Mouse (Mus musculus) embryonic facial prominence, embryonic 15.5 days (tissue): Measurements from ENCODE around the gene Nufip1. TPM values are rescaled to one million over a fixed set of nuclear protein-coding genes. Genes with fewer than 3 reads are reported as not detected.

Source experiments
- ATAC-seq: fragments of 200-750 bp; cut with Nextera tagmentation; 2 replicates; pipeline ENCODE4 v1.8.0; 2017; ENCODE audit warnings: low read depth, moderate TSS enrichment; ENCODE audit not compliant: insufficient number of reproducible peaks, low FRiP score, low TSS enrichment
- H3K27ac ChIP-seq: fragments of 300-500 bp; sonication (generic); replicated peaks from 2 replicates; pipeline ENCODE4 v1.5.1; 2015; ENCODE audit warnings: mild to moderate bottlenecking, inconsistent platforms
- H3K27me3 ChIP-seq: fragments of 300-500 bp; sonication (generic); 2 replicates; pipeline ENCODE4 v1.6.1; 2015; ENCODE audit warnings: inconsistent platforms
- H3K36me3 ChIP-seq: fragments of 300-500 bp; sonication (generic); 2 replicates; pipeline ENCODE4 v1.6.1; 2015; ENCODE audit warnings: mild to moderate bottlenecking, inconsistent platforms
- H3K4me1 ChIP-seq: fragments of 300-500 bp; sonication (generic); 2 replicates; pipeline ENCODE4 v1.6.1; 2015; ENCODE audit warnings: inconsistent platforms
- H3K4me2 ChIP-seq: fragments of 300-500 bp; sonication (generic); replicated peaks from 2 replicates; pipeline ENCODE4 v1.6.1; 2015; ENCODE audit warnings: mild to moderate bottlenecking, inconsistent platforms
- H3K4me3 ChIP-seq: fragments of 300-500 bp; sonication (generic); replicated peaks from 2 replicates; pipeline ENCODE4 v1.5.1; 2015; ENCODE audit warnings: mild to moderate bottlenecking, inconsistent platforms
- H3K9ac ChIP-seq: fragments of 300-500 bp; sonication (generic); 2 replicates; pipeline ENCODE4 v1.6.1; 2015; ENCODE audit warnings: inconsistent platforms
- H3K9me3 ChIP-seq: fragments of 300-500 bp; sonication (generic); replicated peaks from 2 replicates; pipeline ENCODE4 v1.6.1; 2016; ENCODE audit warnings: inconsistent platforms
- WGBS: fragments of 180-500 bp; shearing (Covaris S2); methylation state at CpG from one replicate; pipeline ENCODE4 v1.1.7; 2015; 5-methylcytosine and 5-hydroxymethylcytosine counted together
- polyA plus RNA-seq: library from polyadenylated mRNA; unstranded; fragments of >200 nt; fragmentation: Nextera tagmentation; extraction: Ambion mirVana; gene quantifications from 2 replicates; pipeline ENCODE4 v1.2.1, GENCODE M21; 2015

Gene Nufip1
- polyA plus RNA-seq, 1 experiment from 2014 or later = 13.1 TPM

DNA sequence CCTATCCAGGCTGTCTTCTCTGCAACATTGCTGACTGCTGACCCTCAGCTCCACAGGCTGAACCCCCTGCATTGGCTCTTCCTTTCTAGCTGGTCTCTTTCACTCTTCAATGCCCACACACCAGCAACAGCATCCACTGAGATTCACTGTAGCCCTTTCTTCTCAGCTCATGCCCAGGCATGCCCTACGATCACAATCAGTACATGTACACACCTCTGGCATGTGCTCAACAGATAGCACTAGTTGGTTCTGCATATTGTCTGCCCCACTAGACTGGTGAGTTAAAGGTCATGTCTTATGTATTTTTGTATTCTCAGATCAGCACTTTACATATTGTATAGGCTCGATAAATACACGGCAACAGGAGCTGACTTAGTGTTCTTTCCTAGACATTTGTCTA lies 26.5 kb upstream of the Nufip1 start:
- Histone ChIP-seq H3K27ac (no peak overlapping the region), H3K4me3 (no peak overlapping the region), H3K9me3 (no peaks in the 10 kb centered on the region), H3K27me3 (no peaks in the 10 kb centered on the region), H3K9ac (no peak overlapping the region), H3K36me3 (peaks cover 3% of the 10 kb centered on the region; the same call in 1 of the 2 replicates), H3K4me2 (no peak overlapping the region), H3K4me1 (no peaks in the 10 kb centered on the region)
- ATAC-seq = no peak
- WGBS = 66% methylated on average over 3 of the region's 3 CpGs

DNA sequence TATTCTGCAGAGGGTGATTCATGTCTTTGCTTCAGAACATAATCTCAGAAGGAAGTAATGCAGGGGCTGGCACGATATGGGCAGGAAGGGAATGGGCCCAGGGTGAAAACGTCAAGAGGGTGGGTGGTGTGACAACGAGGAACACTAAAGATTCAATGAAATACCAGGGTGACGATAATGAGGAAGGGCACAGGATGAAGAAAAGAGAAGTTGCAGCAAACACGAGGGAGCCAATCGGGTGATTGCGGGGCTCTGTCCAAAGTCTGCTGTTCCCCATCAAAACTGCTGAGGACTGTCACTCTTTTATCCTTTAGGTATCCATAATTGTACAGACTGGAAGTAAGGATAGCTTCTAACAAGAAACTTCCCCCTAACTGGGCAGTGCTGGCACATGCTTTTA lies 13.4 kb upstream of the Nufip1 start:
- H3K9me3 ChIP-seq = no peaks in the 10 kb centered on the region
- no peak overlapping the region for H3K9ac ChIP-seq
- no peak overlapping the region for H3K4me3 ChIP-seq
- 94% methylated on average over 7 of the region's 7 CpGs for WGBS
- no peak overlapping the region for H3K4me2 ChIP-seq
- H3K36me3 ChIP-seq = peaks cover 70% of the 10 kb centered on the region
- H3K27ac ChIP-seq = no peak overlapping the region
- no peak for ATAC-seq
- no peaks in the 10 kb centered on the region for H3K4me1 ChIP-seq
- H3K27me3 ChIP-seq = no peaks in the 10 kb centered on the region

DNA sequence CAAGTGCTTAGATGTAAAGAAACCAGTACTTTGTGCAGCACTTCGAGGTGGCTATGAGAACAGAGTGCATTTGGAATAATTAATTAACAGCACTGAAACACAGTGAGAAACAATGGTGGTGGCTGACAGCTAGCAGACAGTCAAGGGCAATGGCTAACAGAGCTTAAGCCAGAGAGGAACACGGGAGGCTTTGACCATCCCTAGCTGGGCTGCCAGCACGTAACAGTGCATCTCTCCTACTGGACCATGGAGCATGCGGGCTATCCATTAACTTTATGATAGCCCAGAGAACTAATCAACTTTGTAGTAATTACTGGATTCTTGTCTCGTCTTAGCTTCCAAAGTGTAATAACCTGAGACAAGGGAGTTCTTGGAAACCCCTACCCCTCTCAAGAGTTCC lies 12.9 kb upstream of the Nufip1 start:
- H3K27me3 ChIP-seq = no peaks in the 10 kb centered on the region
- no peak for ATAC-seq
- H3K27ac ChIP-seq = no peak overlapping the region
- WGBS = 91% methylated on average over 5 of the region's 5 CpGs
- no peak overlapping the region for H3K4me2 ChIP-seq
- H3K4me1 ChIP-seq = no peaks in the 10 kb centered on the region
- H3K4me3 ChIP-seq = no peak overlapping the region
- H3K9ac ChIP-seq = no peak overlapping the region
- H3K9me3 ChIP-seq = no peaks in the 10 kb centered on the region
- H3K36me3 ChIP-seq = peaks cover 67% of the 10 kb centered on the region

- no peaks in the 10 kb centered on the region for H3K9me3 ChIP-seq
- WGBS = 89% methylated on average over 9 of the region's 9 CpGs
- no peak overlapping the region for H3K4me2 ChIP-seq
- H3K36me3 ChIP-seq = peaks cover 67% of the 10 kb centered on the region
- no peaks in the 10 kb centered on the region for H3K27me3 ChIP-seq
- H3K4me3 ChIP-seq = no peak overlapping the region
- no peak overlapping the region for H3K27ac ChIP-seq
- H3K4me1 ChIP-seq = no peaks in the 10 kb centered on the region
- ATAC-seq = no peak
- no peak overlapping the region for H3K9ac ChIP-seq
These were observed 11.1 kb upstream of the Nufip1 start for GRCm38 (mm10) chr14:76099543-76099942.

DNA sequence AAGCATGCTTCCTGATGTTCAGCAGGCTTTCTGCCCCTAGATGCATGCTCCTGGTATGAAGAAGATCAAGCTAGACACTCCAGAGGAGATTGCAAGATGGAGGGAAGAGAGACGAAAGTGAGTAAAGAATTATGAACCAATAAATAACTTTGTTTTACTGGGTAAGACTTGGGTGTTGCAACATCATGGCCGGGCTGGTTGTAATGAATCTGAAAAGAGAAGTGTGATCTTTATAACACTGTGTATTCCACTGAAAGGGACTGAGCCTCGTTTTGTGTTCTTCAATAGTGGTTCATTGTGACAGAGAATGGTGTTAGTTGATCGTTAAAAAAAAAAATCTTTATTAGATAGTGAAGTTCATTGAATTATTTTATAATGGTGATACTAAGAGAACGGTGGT lies 5.1 kb downstream of the Nufip1 start:
- H3K9me3 ChIP-seq = no peaks in the 10 kb centered on the region
- no peak overlapping the region for H3K4me3 ChIP-seq
- peaks cover 53% of the 10 kb centered on the region for H3K36me3 ChIP-seq
- no peak for ATAC-seq
- H3K27me3 ChIP-seq = no peaks in the 10 kb centered on the region
- H3K4me1 ChIP-seq = peaks cover 6% of the 10 kb centered on the region
- 88% methylated on average over 5 of the region's 5 CpGs for WGBS
- no peak overlapping the region for H3K4me2 ChIP-seq
- no peak overlapping the region for H3K9ac ChIP-seq
- no peak overlapping the region for H3K27ac ChIP-seq

DNA sequence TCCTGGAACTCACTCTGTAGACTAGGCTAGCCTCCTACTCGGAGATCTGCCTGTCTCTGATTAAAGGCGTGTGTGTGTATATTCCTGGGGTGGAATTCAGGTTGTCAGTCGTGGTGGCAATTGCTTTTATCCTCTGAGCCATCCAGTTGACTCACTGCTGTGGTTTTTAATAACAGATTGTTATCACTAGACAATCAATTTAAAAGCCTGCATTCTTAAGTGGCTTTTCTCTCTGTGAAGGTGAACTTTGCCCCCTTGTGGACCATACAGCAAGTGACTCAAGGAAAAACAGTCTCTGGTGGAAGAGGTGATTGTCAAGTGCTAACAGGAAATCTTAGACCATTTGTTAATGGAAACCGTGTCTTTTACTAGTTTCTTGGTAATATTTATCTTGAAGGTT lies 8.3 kb downstream of the Nufip1 start:
- Histone ChIP-seq H3K4me2 (no peak overlapping the region), H3K27me3 (no peaks in the 10 kb centered on the region), H3K4me3 (no peak overlapping the region), H3K36me3 (peaks cover 75% of the 10 kb centered on the region), H3K9me3 (no peaks in the 10 kb centered on the region), H3K4me1 (peaks cover 2% of the 10 kb centered on the region; the same call in 1 of the 2 replicates), H3K27ac (no peak overlapping the region), H3K9ac (no peak overlapping the region)
- 62% methylated on average over 4 of the region's 4 CpGs for WGBS
- ATAC-seq = no peak

DNA sequence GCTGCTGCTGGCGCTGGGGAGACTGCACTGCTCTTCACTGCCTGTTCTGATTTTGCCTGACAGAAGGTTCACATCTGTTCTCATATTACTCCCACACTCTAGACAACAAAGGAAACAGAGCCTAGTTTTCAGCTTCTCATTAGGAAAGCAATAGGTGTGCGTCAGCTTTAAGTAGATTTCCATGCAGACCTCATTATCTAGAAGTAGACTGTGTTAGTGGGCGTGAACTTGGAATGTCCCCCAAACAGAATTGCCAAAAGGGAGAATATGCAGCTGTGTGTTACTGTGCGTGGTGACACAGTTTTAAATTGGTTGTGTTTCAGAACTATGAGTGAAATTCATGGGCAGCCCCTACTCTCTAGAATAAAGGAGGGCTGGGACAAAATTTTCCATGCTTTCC lies 9.8 kb downstream of the Nufip1 start:
- peaks cover 76% of the 10 kb centered on the region for H3K36me3 ChIP-seq
- WGBS = 77% methylated on average over 4 of the region's 4 CpGs
- no peak overlapping the region for H3K4me2 ChIP-seq
- H3K9me3 ChIP-seq = no peaks in the 10 kb centered on the region
- H3K27ac ChIP-seq = no peak overlapping the region
- no peak for ATAC-seq
- H3K27me3 ChIP-seq = no peaks in the 10 kb centered on the region
- H3K4me1 ChIP-seq = peaks cover 2% of the 10 kb centered on the region; the same call in 1 of the 2 replicates
- no peak overlapping the region for H3K4me3 ChIP-seq
- no peak overlapping the region for H3K9ac ChIP-seq

GRCm38 (mm10) chr14:76121901-76122662 lies 11.4 kb downstream of the Nufip1 start:
- no peak overlapping the region for H3K4me3 ChIP-seq
- no peaks in the 10 kb centered on the region for H3K27me3 ChIP-seq
- H3K4me1 ChIP-seq = peaks cover 2% of the 10 kb centered on the region; the same call in 1 of the 2 replicates
- H3K9me3 ChIP-seq = no peaks in the 10 kb centered on the region
- no peak for ATAC-seq
- no peak overlapping the region for H3K27ac ChIP-seq
- H3K4me2 ChIP-seq = no peak overlapping the region
- WGBS = 45% methylated on average over 6 of the region's 6 CpGs
- peaks cover 77% of the 10 kb centered on the region for H3K36me3 ChIP-seq
- no peak overlapping the region for H3K9ac ChIP-seq

- no peak overlapping the region for H3K9ac ChIP-seq
- no peak for ATAC-seq
- H3K4me1 ChIP-seq = peaks cover 2% of the 10 kb centered on the region; the same call in 1 of the 2 replicates
- no peak overlapping the region for H3K4me3 ChIP-seq
- no peak overlapping the region for H3K27ac ChIP-seq
- H3K27me3 ChIP-seq = no peaks in the 10 kb centered on the region
- H3K9me3 ChIP-seq = no peaks in the 10 kb centered on the region
- WGBS = 83% methylated on average over 8 of the region's 8 CpGs
- no peak overlapping the region for H3K4me2 ChIP-seq
- peaks cover 77% of the 10 kb centered on the region for H3K36me3 ChIP-seq
These were observed 12.0 kb downstream of the Nufip1 start for GRCm38 (mm10) chr14:76122663-76123058.

- ATAC-seq = no peak
- Histone ChIP-seq H3K27me3 (no peaks in the 10 kb centered on the region), H3K4me2 (no peak overlapping the region), H3K9ac (no peak overlapping the region), H3K9me3 (no peaks in the 10 kb centered on the region), H3K36me3 (peaks cover 81% of the 10 kb centered on the region), H3K4me3 (no peak overlapping the region), H3K27ac (no peak overlapping the region), H3K4me1 (no peaks in the 10 kb centered on the region)
- WGBS = 89% methylated on average over 3 of the region's 3 CpGs
These were observed 16.6 kb downstream of the Nufip1 start for GRCm38 (mm10) chr14:76127311-76127710.

DNA sequence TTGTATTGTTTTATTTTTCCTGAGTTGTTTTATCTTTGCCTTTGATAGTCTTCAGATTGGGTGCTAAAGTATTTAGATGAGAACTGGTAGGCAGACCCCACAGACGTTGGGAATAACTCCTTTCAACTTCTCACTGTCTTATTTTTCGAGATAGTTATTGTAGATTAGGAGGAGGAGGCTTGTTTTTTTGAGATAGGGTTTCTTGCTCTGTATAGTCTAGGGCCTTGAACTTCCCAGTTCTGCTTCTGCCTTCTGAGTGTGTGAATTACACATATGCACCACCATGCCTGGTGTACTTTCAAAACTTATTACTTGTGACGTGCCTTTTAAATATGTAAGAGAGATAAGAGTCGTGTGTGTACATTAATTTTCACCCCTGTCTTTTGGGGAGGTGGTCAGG lies 17.5 kb downstream of the Nufip1 start:
- WGBS = 87% methylated on average over 4 of the region's 4 CpGs
- no peaks in the 10 kb centered on the region for H3K9me3 ChIP-seq
- no peaks in the 10 kb centered on the region for H3K4me1 ChIP-seq
- ATAC-seq = no peak
- no peak overlapping the region for H3K27ac ChIP-seq
- H3K27me3 ChIP-seq = no peaks in the 10 kb centered on the region
- peaks cover 83% of the 10 kb centered on the region for H3K36me3 ChIP-seq
- no peak overlapping the region for H3K9ac ChIP-seq
- no peak overlapping the region for H3K4me3 ChIP-seq
- no peak overlapping the region for H3K4me2 ChIP-seq

GRCm38 (mm10) chr14:76134975-76135374 lies 24.3 kb downstream of the Nufip1 start:
- peaks cover 55% of the 10 kb centered on the region for H3K36me3 ChIP-seq
- H3K9ac ChIP-seq = no peak overlapping the region
- ATAC-seq = no peak
- H3K9me3 ChIP-seq = no peaks in the 10 kb centered on the region
- H3K4me2 ChIP-seq = no peak overlapping the region
- H3K4me1 ChIP-seq = no peaks in the 10 kb centered on the region
- H3K27me3 ChIP-seq = no peaks in the 10 kb centered on the region
- no peak overlapping the region for H3K4me3 ChIP-seq
- WGBS = 94% methylated on average over 4 of the region's 4 CpGs
- no peak overlapping the region for H3K27ac ChIP-seq
